Mouse (Mus musculus): ENCODE data around the gene Gm20388.
A peak's percentile ranks its signal among the peaks of the same experiment; 100 is the strongest.

Gene Gm20388

GRCm38 (mm10) chr8:119915298-119915697 is 4.7 kb downstream of the Gm20388 start:
- no peak for DNase-seq (ENCODE audit: extremely low spot score, low spot score)

GRCm38 (mm10) chr8:119916237-119916892 is 5.7 kb downstream of the Gm20388 start:
- no peak for DNase-seq (ENCODE audit: extremely low spot score, low spot score)

GRCm38 (mm10) chr8:119917415-119917814 is 6.8 kb downstream of the Gm20388 start:
- DNase-seq (ENCODE audit: extremely low spot score, low spot score), result no peak

DNA sequence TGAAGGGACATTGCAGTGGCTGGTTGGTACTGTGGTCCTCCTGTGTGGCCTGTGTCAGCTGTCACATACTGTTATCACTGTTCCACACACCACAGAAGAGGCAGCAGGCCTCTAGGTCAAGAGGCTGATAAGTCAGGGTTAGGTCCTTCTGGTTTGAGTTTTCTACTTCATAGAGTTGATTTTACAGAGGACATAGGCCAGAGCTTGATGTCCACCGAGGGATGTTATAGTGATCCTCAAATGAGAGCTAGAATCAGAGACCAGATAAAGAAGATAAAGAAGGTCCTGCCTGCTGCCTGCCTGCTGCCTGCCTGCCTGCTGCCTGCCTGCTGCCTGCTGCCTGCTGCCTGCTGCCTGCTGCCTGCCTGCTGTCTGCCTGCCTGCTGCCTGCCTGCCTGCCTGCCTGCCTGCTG is 7.5 kb downstream of the Gm20388 start:
- DNase-seq (ENCODE audit: extremely low spot score, low spot score), result no peak

- no peak for DNase-seq (ENCODE audit: extremely low spot score, low spot score)
These were observed 12.6 kb downstream of the Gm20388 start for GRCm38 (mm10) chr8:119923259-119923658.

DNA sequence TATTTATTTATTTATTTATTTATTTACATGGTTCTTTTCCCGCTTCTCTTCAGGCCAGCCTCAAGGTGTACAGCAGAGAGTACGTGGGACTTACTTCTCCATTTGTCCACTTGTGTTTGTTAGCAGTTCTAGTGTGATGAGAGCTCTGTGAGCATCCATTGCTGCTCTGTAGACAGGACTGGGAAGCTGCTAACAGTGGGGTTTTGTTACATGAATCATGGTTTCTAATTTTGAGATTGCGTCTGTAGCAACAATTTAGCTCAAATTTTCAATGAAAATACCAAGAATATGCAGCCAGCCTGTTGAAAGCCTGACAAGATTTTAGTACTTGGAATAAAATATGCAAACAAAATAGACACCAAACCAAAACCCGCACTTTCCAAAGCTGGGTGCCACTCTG is 14.8 kb downstream of the Gm20388 start:
- no peak for DNase-seq (ENCODE audit: extremely low spot score, low spot score)

DNA sequence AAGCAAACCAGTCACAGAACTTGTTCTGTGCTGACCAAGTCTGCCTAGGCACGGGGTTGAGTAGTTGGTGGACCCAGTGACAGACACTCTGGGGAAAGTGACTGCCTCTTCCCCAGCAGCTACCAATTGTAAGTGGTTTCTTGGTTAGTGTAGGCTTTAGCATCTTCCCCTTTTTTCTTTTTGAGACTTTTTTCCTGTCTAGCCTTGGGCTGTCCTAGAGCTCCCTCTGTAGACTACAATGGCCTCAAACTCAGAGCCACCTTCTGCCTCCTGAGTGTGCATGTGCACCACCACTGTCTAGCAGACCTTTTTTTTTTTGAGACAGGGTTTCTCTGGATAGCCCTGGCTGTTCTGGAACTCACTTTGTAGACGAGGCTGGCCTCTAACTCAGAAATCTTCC is 15.8 kb downstream of the Gm20388 start:
- DNase-seq (ENCODE audit: extremely low spot score, low spot score), result no peak

- DNase-seq (ENCODE audit: extremely low spot score, low spot score), result no peak
These were observed 16.9 kb downstream of the Gm20388 start for GRCm38 (mm10) chr8:119927422-119928092.

GRCm38 (mm10) chr8:119931317-119931716 is 20.7 kb downstream of the Gm20388 start:
- DNase-seq (ENCODE audit: extremely low spot score, low spot score), result no peak

DNA sequence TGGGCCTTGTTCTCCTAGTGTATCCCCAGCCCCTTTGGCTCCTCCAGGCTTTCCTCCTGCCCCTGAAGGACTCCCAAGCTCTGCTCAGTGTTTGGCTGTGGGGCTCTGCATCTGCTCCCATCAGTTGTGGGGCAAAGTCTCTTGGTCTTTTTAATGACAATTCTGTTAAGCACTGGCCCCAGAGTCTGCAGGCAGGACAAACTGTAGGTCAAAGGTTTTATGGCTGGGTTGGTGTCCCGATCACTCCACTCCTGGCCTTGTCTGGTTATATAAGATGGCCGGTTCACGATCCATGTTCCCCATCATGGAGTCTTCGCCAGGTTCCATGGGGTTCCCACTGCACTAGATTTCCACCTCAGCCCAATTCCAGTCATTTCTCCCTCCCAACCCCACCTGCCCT is 23.0 kb downstream of the Gm20388 start:
- DNase-seq (ENCODE audit: extremely low spot score, low spot score), result no peak

- no peak for DNase-seq (ENCODE audit: extremely low spot score, low spot score)
These were observed 24.9 kb downstream of the Gm20388 start for GRCm38 (mm10) chr8:119935541-119935940.

GRCm38 (mm10) chr8:119938481-119938880 is 27.8 kb downstream of the Gm20388 start:
- DNase-seq (ENCODE audit: extremely low spot score, low spot score), result no peak

GRCm38 (mm10) chr8:119939336-119939735 is 28.7 kb downstream of the Gm20388 start:
- DNase-seq (ENCODE audit: extremely low spot score, low spot score), result no peak

- no peak for DNase-seq (ENCODE audit: extremely low spot score, low spot score)
These were observed 30.8 kb downstream of the Gm20388 start for GRCm38 (mm10) chr8:119941471-119941870.

DNA sequence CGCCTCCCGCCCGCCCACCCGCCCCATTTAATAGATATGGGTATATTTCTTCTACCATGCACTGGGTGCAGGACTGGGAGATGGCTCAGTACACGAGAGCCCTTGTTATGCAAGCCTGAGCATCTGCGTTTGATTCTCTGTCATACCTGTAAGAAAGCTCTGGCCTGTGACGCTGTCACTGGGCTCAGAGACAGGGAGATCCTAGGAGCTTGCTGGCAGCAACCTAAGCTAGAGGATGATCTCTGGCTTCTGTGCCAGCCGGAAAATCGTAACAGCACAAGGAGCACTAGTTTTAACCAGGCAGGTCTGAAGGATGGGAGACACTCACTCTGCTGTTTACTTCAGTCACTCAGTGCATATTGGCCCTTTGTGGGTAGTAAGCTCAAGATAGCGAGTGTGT is 33.0 kb downstream of the Gm20388 start:
- no peak for DNase-seq (ENCODE audit: extremely low spot score, low spot score)

DNA sequence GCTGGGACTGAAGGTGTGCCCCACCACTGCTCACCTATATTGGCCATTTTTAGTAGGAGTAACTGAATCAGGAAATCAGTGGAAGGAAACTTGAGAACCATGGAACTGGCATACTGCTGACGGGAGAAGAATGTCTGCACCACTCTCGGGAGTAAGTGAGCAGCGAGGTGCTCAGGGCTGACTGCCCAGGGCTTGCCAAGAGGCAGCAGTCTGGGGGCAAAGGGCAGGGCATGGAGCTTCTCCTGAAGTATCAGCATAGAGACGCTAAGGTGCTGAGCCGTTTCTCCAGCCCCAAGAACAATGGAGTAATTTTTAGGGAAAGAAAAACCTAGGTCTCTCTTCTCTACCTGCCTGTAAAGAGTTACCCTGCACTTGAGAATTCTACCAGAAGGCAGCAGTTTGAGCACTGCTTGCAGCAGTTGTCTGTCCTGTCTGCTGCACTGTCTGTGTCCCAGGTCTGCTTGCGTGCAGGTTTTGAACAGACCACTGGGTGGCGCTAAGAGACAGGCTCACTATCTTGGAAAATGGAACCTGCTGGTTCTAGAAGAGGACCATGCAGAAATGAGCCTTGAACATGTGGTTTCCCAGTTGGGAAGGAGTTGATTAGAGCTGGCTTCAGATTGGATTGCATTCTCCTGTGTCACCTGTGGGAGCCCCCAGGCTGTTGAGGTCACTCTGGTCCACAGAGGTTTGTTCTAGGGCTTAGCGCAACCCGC is 33.6 kb downstream of the Gm20388 start:
- DNase-seq (ENCODE audit: extremely low spot score, low spot score), result peak; percentile 81

DNA sequence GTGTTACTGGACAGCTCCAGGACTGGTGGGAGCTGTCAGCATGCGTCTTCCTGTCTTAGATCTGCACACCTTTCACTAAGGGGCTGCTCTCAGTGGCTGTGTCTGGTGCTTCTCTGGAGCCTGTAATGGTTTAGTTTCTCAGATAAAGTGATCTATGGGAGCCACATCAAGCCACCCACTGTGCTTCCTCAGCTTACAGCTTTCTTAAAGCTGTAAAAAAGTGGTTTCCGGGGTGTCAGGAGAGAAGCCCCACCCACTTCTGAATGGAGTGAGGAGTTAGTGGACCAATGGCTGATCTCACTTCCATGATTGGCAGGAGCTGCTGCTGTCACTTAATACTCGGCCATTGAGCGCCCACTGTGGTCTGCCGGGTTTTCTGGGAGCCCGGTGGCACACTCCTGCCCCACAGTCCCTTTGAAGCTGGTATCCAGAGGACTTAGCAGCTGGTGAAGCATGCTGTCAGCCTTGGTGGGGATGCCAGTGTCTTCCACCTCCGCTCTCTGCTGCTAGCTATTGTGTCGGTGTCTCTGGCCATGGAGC is 35.8 kb downstream of the Gm20388 start:
- no peak for DNase-seq (ENCODE audit: extremely low spot score, low spot score)

DNA sequence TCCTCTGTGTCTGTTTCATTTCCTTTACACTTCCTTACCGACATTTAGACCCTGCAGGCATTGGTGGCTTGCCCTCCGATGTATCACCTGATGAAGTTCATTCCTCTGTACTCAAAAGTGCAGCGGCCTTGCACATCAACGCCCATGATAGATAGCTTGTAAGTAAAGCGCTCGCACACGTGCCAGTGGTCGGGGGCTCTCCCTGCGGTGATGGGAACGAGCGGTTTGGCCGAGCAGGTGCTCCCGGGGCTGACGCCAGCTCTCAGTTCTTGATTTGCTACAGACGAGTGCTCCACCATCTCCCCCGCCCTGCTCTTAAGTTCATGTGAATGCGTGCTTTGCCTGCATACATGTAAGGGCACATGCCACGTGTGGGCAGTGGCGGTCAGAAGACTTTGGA is 37.0 kb downstream of the Gm20388 start:
- DNase-seq (ENCODE audit: extremely low spot score, low spot score), result no peak

DNA sequence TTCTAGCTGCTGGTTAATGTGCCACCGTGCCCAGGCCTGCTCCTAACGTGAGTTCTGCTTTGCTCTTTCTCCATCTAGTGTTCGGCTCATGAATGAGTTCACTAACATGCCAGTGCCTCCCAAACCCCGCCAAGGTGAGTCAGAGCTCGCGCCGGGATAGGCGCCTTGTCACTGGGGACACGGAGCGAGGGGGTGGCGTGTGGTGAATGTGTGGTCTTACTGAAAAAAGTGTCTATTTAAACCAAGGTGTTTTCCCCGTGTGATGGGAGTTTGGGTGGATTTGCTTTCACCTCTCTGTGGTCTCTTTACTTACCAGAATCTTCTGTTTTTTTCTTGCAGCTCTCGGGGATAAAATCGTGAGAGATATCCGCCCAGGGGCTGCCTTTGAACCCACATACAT is 37.7 kb downstream of the Gm20388 start:
- DNase-seq (ENCODE audit: extremely low spot score, low spot score), result no peak

DNA sequence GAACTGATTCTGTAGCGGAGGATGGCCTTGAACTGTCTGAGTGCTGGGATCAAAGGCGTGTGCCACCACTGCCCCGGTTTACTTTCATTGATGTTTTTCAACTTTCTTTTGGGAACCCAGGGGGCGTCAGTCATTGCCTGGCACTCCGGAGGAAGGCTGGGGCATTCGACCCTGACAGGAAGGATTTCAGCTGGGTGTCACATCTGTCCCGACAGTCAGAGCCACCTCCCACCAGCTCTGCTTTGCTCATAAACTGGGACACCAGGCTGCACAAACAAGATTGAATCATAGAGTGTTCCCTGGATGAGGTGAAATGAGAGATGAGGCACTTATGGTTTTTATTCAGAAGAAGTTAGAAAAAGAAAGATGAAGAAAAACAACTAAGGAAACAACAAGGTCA is 41.6 kb downstream of the Gm20388 start:
- DNase-seq (ENCODE audit: extremely low spot score, low spot score), result no peak

DNA sequence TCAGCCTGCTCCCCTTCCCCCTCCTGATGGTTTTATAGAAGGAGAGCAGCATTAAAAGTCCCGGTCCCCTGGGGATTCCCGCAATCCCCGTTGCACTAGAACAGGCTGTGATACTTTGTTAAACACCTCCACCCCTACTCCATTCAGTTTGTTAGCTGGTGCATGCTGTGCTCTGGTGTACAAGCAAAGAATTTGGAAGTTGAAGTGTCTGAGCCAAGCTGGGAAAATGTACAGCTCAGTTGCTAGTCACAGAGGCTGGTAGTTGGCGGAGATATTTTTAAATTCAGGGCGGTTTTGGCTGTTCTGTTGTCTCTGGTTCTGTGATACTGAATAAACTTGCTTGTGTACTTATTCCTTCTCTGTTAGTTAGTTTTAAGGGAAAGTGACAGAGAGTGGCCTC is 42.1 kb downstream of the Gm20388 start:
- DNase-seq (ENCODE audit: extremely low spot score, low spot score), result no peak

GRCm38 (mm10) chr8:119955333-119955732 is 44.7 kb downstream of the Gm20388 start:
- no peak for DNase-seq (ENCODE audit: extremely low spot score, low spot score)
